ENCODE assay signal across 9 mouse cellular contexts in the genomic region with DNA sequence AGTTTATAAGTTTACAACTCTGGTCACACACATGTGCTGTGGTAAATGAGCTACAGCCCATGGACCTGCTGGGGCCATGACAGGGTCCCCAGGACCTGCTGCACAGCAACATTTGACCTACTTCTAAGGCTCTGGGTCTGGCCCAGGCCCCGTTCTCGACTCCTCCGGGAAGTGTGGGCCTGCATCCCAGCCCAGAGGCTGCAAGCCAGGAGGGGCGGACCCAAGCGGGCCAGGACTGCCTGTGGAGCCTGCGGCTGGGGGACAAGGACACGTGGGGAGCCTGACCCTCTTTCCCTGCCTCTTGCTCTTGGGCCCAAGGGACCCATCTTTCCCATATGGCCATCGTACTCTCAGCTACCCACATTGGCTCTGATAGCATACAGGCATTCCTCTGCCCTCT. TPM values are rescaled to one million over a fixed set of nuclear protein-coding genes. Genes with fewer than 3 reads are reported as not detected.
DNase-seq lines count a peak whose midpoint lies in the region; ATAC-seq lines count a peak whose summit lies in the region.
"Had no signal": no experiment of that assay in that cellular context is flagged by ENCODE, and none has a peak within 500 bp of the region (broad histone marks: within the 10 kb centered on the region; RNA-seq: fewer than 3 reads in every experiment).

No protein-coding gene starts in this region.

- peak; percentile 68 for DNase-seq in Muller cell, postnatal 12 days (ENCODE audit: inconsistent ontology term)
- DNase-seq in adrenal gland, adult 8-10 months, result peak; percentile 31
- DNase-seq in heart, adult 8-10 months (ENCODE audit: low spot score), result peak; percentile 90
- DNase-seq in layer of hippocampus, postnatal 36 days, result peak; percentile 42 to 55
- DNase-seq in right cerebral cortex, adult 18-20 months, result peak; percentile 33

- H3K4me1 ChIP-seq in liver, embryonic 12.5 days, result peaks cover 14% of the 10 kb centered on the region

- H3K27ac ChIP-seq in liver, embryonic 12.5 days, result no peak overlapping the region

- no peaks in the 10 kb centered on the region for H3K36me3 ChIP-seq in liver, embryonic 12.5 days

- no peaks in the 10 kb centered on the region for H3K9me3 ChIP-seq in liver, embryonic 12.5 days (replicated peaks)

- WGBS in liver, embryonic 12.5 days (ENCODE audit: insufficient replicate concordance), result 60% methylated on average over 8 of the region's 8 CpGs

- peaks cover 13% of the 10 kb centered on the region; the same call in 1 of the 2 replicates for H3K27me3 ChIP-seq in liver, embryonic 12.5 days (replicated peaks)

- no peak overlapping the region for H3K4me3 ChIP-seq in liver, embryonic 12.5 days

- no peak overlapping the region for H3K4me2 ChIP-seq in liver, embryonic 12.5 days

- ATAC-seq in liver, embryonic 12.5 days, result no peak
- ATAC-seq in CD4-positive, CD25-positive, alpha-beta regulatory T cell, adult 4 months, result no peak
- no peak for ATAC-seq in monocyte, adult 5-6 weeks (replicated peaks; ENCODE audit: insufficient number of reproducible peaks, low FRiP score, low TSS enrichment, poor library complexity, severe bottlenecking)

- no peak overlapping the region for H3K9ac ChIP-seq in liver, embryonic 12.5 days

RNA-seq across cellular contexts. Expression of a gene that starts 11.7 kb away (rescaled TPM):
- total RNA-seq in adrenal gland, adult 8-10 months (2022), result 10 to 100 TPM in 1 of 4 experiments, 1 to 10 TPM in 3; 7.2 to 12.3 (median 9.3) TPM
- total RNA-seq in heart, adult 8-10 months (2022), result 1 to 10 TPM; 4.4 to 7.0 (median 5.1) TPM
- total RNA-seq in layer of hippocampus, postnatal 36 days (2021), result 1 to 10 TPM; 4.3 to 4.8 TPM
- 7.8 and 9.1 TPM in 2 replicates for polyA plus RNA-seq in liver, embryonic 12.5 days (2016; fragmentation: Nextera tagmentation; extraction: Ambion mirVana)
- not detected for polyA plus RNA-seq in CD4-positive, CD25-positive, alpha-beta regulatory T cell, adult 4 months (2017; shearing (Covaris generic))
- 1.1 TPM in 1 of 3 replicates, not detected in the others for total RNA-seq in monocyte, adult 5-6 weeks (2017)

RNA-seq across cellular contexts. Expression of a gene that starts 16.9 kb away (rescaled TPM):
- total RNA-seq in adrenal gland, adult 8-10 months (2022), result under 1 TPM in 2 of 4 experiments, not detected in 2; 0.26 to 0.40 TPM
- total RNA-seq in heart, adult 8-10 months (2022), result over 10,000 TPM; 10,766 to 11,632 (median 11,251) TPM
- total RNA-seq in layer of hippocampus, postnatal 36 days (2021), result not detected
- polyA plus RNA-seq in liver, embryonic 12.5 days (2016; fragmentation: Nextera tagmentation; extraction: Ambion mirVana), result 0.48 and 1.6 TPM in 2 replicates
- not detected for polyA plus RNA-seq in CD4-positive, CD25-positive, alpha-beta regulatory T cell, adult 4 months (2017; shearing (Covaris generic))
- 0.49 TPM in 1 of 3 replicates, not detected in the others for total RNA-seq in monocyte, adult 5-6 weeks (2017)

RNA-seq across cellular contexts. Expression of a gene that starts 39.4 kb away (rescaled TPM):
- not detected for total RNA-seq in adrenal gland, adult 8-10 months (2022)
- not detected for total RNA-seq in heart, adult 8-10 months (2022)
- not detected for total RNA-seq in layer of hippocampus, postnatal 36 days (2021)
- not detected in 2 replicates for polyA plus RNA-seq in liver, embryonic 12.5 days (2016; fragmentation: Nextera tagmentation; extraction: Ambion mirVana)
- not detected for polyA plus RNA-seq in CD4-positive, CD25-positive, alpha-beta regulatory T cell, adult 4 months (2017; shearing (Covaris generic))
- total RNA-seq in monocyte, adult 5-6 weeks (2017), result not detected in 3 replicates
- total RNA-seq: left cerebral cortex, postnatal 36 days had no signal

RNA-seq across cellular contexts. Expression of a gene that starts 55.2 kb away (rescaled TPM):
- total RNA-seq in adrenal gland, adult 8-10 months (2022), result not detected
- not detected for total RNA-seq in heart, adult 8-10 months (2022)
- not detected for total RNA-seq in layer of hippocampus, postnatal 36 days (2021)
- not detected in 2 replicates for polyA plus RNA-seq in liver, embryonic 12.5 days (2016; fragmentation: Nextera tagmentation; extraction: Ambion mirVana)
- polyA plus RNA-seq in CD4-positive, CD25-positive, alpha-beta regulatory T cell, adult 4 months (2017; shearing (Covaris generic)), result not detected
- total RNA-seq in monocyte, adult 5-6 weeks (2017), result not detected in 3 replicates
- total RNA-seq: left cerebral cortex, postnatal 36 days had no signal

Comparison
In these comparisons a context has a peak if more than half of its experiments do, and no peak if none do; other contexts are left out.
1. DNase-seq: peak in every context shown above with its lines; median percentile 90 in heart, adult 8-10 months; 68 in Muller cell, postnatal 12 days; 48 in layer of hippocampus, postnatal 36 days; 33 in right cerebral cortex, adult 18-20 months; 31 in adrenal gland, adult 8-10 months.
2. RNA of a gene that starts 16.9 kb away (total RNA-seq): 10,766 to 11,632 TPM in heart, adult 8-10 months; 0.26 to 0.40 TPM in adrenal gland, adult 8-10 months, not detected in layer of hippocampus, postnatal 36 days and 0.49 TPM in monocyte, adult 5-6 weeks; every median in the first group is over 1,000 times any median in the second.